Mouse (Mus musculus) midbrain, embryonic 14.5 days (tissue): ENCODE measurements around the gene Ube2a. TPM values are rescaled to one million over a fixed set of nuclear protein-coding genes. Genes with fewer than 3 reads are reported as not detected.

Source experiments
- ATAC-seq: fragments of 200-750 bp; cut with Nextera tagmentation; 2 replicates; pipeline ENCODE4 v1.8.0; 2017; ENCODE audit warnings: moderate number of reproducible peaks, moderate library complexity; ENCODE audit not compliant: low FRiP score, low TSS enrichment
- DNase-seq: peaks from one replicate; pipeline ENCODE4 v3.0.0-alpha.2; 2015
- H3K27ac ChIP-seq: fragments of 300-500 bp; sonication (generic); replicated peaks from 2 replicates; pipeline ENCODE4 v1.5.1; 2014; ENCODE audit warnings: mild to moderate bottlenecking, low read depth, low read length, moderate library complexity
- H3K27me3 ChIP-seq: fragments of 300-500 bp; sonication (generic); 2 replicates; pipeline ENCODE4 v1.6.1; 2014; ENCODE audit warnings: low read length, control low read depth, mixed read lengths; ENCODE audit not compliant: control insufficient read depth, insufficient read depth
- H3K36me3 ChIP-seq: fragments of 300-500 bp; sonication (generic); 2 replicates; pipeline ENCODE4 v1.6.1; 2014; ENCODE audit warnings: low read length, control low read depth; ENCODE audit not compliant: control insufficient read depth, insufficient read depth
- H3K4me1 ChIP-seq: fragments of 300-500 bp; sonication (generic); 2 replicates; pipeline ENCODE4 v1.6.1; 2014; ENCODE audit warnings: mild to moderate bottlenecking, antibody characterized with exemption, low read length, control low read depth; ENCODE audit not compliant: control insufficient read depth, insufficient read depth
- H3K4me2 ChIP-seq: fragments of 300-500 bp; sonication (generic); 2 replicates; pipeline ENCODE4 v1.6.1; 2014; ENCODE audit warnings: mild to moderate bottlenecking, low read length, moderate library complexity
- H3K4me3 ChIP-seq: fragments of 300-500 bp; sonication (generic); replicated peaks from 2 replicates; pipeline ENCODE4 v1.5.1; 2014; ENCODE audit warnings: low read depth, low read length
- H3K9ac ChIP-seq: fragments of 300-500 bp; sonication (generic); replicated peaks from 2 replicates; pipeline ENCODE4 v1.6.1; 2014; ENCODE audit warnings: mild to moderate bottlenecking, low read length, moderate library complexity
- H3K9me3 ChIP-seq: fragments of 300-500 bp; sonication (generic); 2 replicates; pipeline ENCODE4 v1.6.1; 2016; ENCODE audit warnings: low read length, control low read depth, mixed read lengths; ENCODE audit not compliant: control insufficient read depth
- WGBS: fragments of 180-500 bp; shearing (Covaris S2); extraction: QIAGEN DNeasy Blood & Tissue Kit; methylation state at CpG from one replicate; pipeline ENCODE4 v1.1.7; 2014; 5-methylcytosine and 5-hydroxymethylcytosine counted together
- polyA plus RNA-seq: library from polyadenylated mRNA; unstranded; fragments of >200 nt; fragmentation: Nextera tagmentation; extraction: Ambion mirVana; gene quantifications from 2 replicates; pipeline ENCODE4 v1.2.1, GENCODE M21; 2014

Gene Ube2a
- polyA plus RNA-seq = 130 and 132 TPM in 2 replicates

DNA sequence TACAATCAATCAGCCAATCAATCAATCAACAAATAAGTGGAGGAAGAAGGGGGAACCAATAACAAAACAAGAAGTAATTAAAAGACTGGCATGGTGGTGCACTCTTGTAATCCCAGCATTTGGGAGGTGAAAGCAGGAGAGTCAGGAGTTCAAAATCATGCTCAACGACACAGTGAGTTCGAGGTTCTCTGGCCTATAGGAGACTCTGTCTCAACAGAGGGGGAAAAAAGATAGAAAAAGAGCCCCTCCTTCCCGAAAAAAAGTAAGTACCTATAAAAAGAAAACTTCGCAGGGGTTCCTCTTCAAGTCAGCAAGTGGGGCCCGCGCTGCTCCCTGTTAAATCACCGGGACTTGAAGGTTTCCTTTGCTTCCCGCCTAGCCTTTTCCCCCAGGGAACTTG is at the start of gene Ube2a, which contains the start of gene C330007P06Rik:
Ube2a (plus strand) TSS at position 136 of the 400 bp plus-strand sequence.
C330007P06Rik (minus strand) TSS at position 347 of the 400 bp plus-strand sequence.
- peak within 1 kb of the TSS; percentile 62 for H3K4me2 ChIP-seq
- peak within 1 kb of the TSS; percentile 61 for H3K4me3 ChIP-seq
- no peaks in the 10 kb centered on the region for H3K36me3 ChIP-seq
- H3K27ac ChIP-seq = peak within 1 kb of the TSS; percentile 73
- DNase-seq = no peak
- 0 out of 2 replicates have a peak, but pooled peaks cover 4% of the 10 kb centered on the region for H3K4me1 ChIP-seq
- 34% methylated on average over 8 of the region's 8 CpGs for WGBS
- H3K9ac ChIP-seq = peak within 1 kb of the TSS; percentile 72
- ATAC-seq = no peak
- H3K27me3 ChIP-seq = no peaks in the 10 kb centered on the region
- H3K9me3 ChIP-seq = no peaks in the 10 kb centered on the region

DNA sequence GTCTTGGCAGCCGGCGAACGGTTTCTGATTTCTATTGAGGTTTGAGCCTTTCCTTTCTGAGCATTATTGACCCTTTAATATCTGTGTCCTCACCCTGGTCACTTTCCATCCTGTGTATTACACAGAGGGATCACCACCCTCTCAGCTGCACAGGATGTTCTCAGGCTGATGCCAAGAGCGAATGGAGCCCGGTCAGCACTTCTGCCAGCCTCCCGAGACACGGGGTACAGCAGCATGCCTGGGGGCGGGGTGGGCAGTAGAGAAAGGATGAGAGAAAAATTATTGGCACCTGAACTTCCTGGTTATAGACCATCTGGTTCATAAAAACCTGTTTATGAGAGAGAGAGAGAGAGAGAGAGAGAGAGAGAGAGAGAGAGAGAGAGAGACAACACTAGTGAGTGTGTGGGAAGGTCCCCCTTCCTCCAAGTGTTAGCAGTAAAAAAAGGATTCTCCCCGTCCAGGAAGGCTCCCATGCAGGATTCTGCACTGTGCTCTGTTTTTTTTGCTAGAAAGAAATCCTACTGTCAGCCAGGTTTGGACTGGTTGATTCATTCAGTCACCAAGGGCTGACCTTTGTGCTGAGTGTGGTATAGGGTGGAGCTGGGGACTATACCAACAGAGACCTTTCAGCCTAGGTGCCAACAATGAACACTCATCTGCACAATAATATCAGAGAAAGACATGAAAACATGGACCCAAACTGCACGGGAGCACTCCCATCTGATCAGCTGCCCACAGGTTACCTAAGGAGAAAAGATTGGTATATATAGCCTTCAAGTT is 49.6 kb upstream of the Ube2a start:
- DNase-seq (no peak), ATAC-seq (no peak)
- no peak overlapping the region for H3K4me3 ChIP-seq
- no peak overlapping the region for H3K4me2 ChIP-seq
- no peaks in the 10 kb centered on the region for H3K27me3 ChIP-seq
- no peaks in the 10 kb centered on the region for H3K36me3 ChIP-seq
- no peak overlapping the region for H3K27ac ChIP-seq
- H3K9me3 ChIP-seq = no peaks in the 10 kb centered on the region
- no peaks in the 10 kb centered on the region for H3K4me1 ChIP-seq
- WGBS = 86% methylated on average over 10 of the region's 10 CpGs
- H3K9ac ChIP-seq = no peak overlapping the region

DNA sequence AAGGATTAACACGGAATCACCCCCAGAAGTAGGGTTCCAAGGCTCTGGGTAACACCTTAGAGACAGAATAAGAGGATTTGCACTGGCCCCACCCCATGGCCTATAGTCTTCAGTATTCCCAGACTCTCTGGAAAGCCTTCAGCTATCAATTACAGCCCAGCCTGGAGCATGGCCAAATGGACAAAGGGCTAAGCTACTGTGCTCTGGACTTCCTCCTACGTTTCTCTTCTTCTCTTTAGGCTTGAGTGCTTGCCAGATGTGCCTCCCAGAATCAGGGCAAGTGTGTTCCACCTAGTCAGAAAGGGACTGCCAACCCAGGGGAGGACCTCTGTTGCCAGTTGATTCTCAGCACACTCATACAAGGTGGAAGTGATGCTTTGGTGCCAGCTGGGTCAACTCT is 48.7 kb upstream of the Ube2a start:
- Histone ChIP-seq H3K27me3 (no peaks in the 10 kb centered on the region), H3K9ac (no peak overlapping the region), H3K36me3 (no peaks in the 10 kb centered on the region), H3K9me3 (no peaks in the 10 kb centered on the region), H3K4me2 (no peak overlapping the region), H3K4me3 (no peak overlapping the region), H3K27ac (no peak overlapping the region), H3K4me1 (no peaks in the 10 kb centered on the region)
- DNase-seq (no peak), ATAC-seq (no peak)
- 52% methylated on average over 2 of the region's 2 CpGs for WGBS

GRCm38 (mm10) chrX:36826873-36827272 is 46.8 kb upstream of the Ube2a start:
- H3K36me3 ChIP-seq = no peaks in the 10 kb centered on the region
- H3K4me2 ChIP-seq = no peak overlapping the region
- no peak for ATAC-seq
- H3K27me3 ChIP-seq = no peaks in the 10 kb centered on the region
- H3K9me3 ChIP-seq = no peaks in the 10 kb centered on the region
- H3K4me3 ChIP-seq = no peak overlapping the region
- no peak overlapping the region for H3K27ac ChIP-seq
- 83% methylated on average over 5 of the region's 5 CpGs for whole genome bisulfite sequencing
- no peak for DNase-seq
- no peak overlapping the region for H3K9ac ChIP-seq
- H3K4me1 ChIP-seq = no peaks in the 10 kb centered on the region

GRCm38 (mm10) chrX:36830271-36830670 is 43.4 kb upstream of the Ube2a start:
- Histone ChIP-seq H3K4me2 (no peak overlapping the region), H3K27ac (no peak overlapping the region), H3K9ac (no peak overlapping the region), H3K27me3 (no peaks in the 10 kb centered on the region), H3K4me3 (no peak overlapping the region), H3K4me1 (no peaks in the 10 kb centered on the region), H3K36me3 (no peaks in the 10 kb centered on the region), H3K9me3 (no peaks in the 10 kb centered on the region)
- peak; percentile 62 for DNase-seq
- ATAC-seq = no peak
- 41% methylated on average over 5 of the region's 5 CpGs for WGBS

- no peak overlapping the region for H3K9ac ChIP-seq
Measured at GRCm38 (mm10) chrX:36831632-36832031, 42.1 kb upstream of the Ube2a start.

GRCm38 (mm10) chrX:36833397-36834084 is 40.2 kb upstream of the Ube2a start:
- Histone ChIP-seq H3K36me3 (no peaks in the 10 kb centered on the region), H3K4me3 (peak overlapping the region; percentile 24; the same call in 1 of the 2 replicates), H3K27me3 (no peaks in the 10 kb centered on the region), H3K4me2 (peak overlapping the region; percentile 52), H3K9ac (no peak overlapping the region; the same call in 1 of the 2 replicates), H3K4me1 (no peaks in the 10 kb centered on the region), H3K27ac (peak overlapping the region; percentile 42; the same call in 1 of the 2 replicates), H3K9me3 (no peaks in the 10 kb centered on the region)
- WGBS = 26% methylated on average over 19 of the region's 19 CpGs
- ATAC-seq (peak; percentile 63; the same call in 1 of the 2 replicates), DNase-seq (peak; percentile 84)

More at GRCm38 (mm10) chrX:36831632-36832031, 42.1 kb upstream of the Ube2a start:
- Histone ChIP-seq H3K4me2 (no peak overlapping the region), H3K27ac (no peak overlapping the region), H3K9me3 (no peaks in the 10 kb centered on the region), H3K36me3 (no peaks in the 10 kb centered on the region), H3K4me3 (no peak overlapping the region), H3K4me1 (no peaks in the 10 kb centered on the region), H3K27me3 (no peaks in the 10 kb centered on the region)
- ATAC-seq (no peak), DNase-seq (no peak)
- WGBS = 83% methylated on average over 4 of the region's 4 CpGs

GRCm38 (mm10) chrX:36837069-36837676 is 36.5 kb upstream of the Ube2a start:
- Histone ChIP-seq H3K9ac (no peak overlapping the region), H3K36me3 (no peaks in the 10 kb centered on the region), H3K27me3 (no peaks in the 10 kb centered on the region), H3K9me3 (no peaks in the 10 kb centered on the region), H3K4me3 (no peak overlapping the region), H3K27ac (no peak overlapping the region), H3K4me1 (no peaks in the 10 kb centered on the region), H3K4me2 (no peak overlapping the region)
- 72% methylated on average over 6 of the region's 6 CpGs for WGBS
- ATAC-seq (no peak), DNase-seq (no peak)
